Comparison of ENCODE assay signal across 9 mouse cellular contexts in genomic region chr2:84617637-84618515, GRCm38 (mm10). TPM values are rescaled to one million over a fixed set of nuclear protein-coding genes. Genes with fewer than 3 reads are reported as not detected.
A peak's percentile ranks its signal among the peaks of the same experiment; 100 is the strongest.
DNase-seq lines count a peak whose midpoint lies in the region; ATAC-seq and TF ChIP-seq lines count a peak whose summit lies in the region.
"Had no signal": no experiment of that assay in that cellular context is flagged by ENCODE, and none has a peak within 500 bp of the region (broad histone marks: within the 10 kb centered on the region; RNA-seq: fewer than 3 reads in every experiment).

No protein-coding gene starts in this region.

- H3K9ac ChIP-seq in heart, embryonic 13.5 days: no peak overlapping the region
- H3K9ac ChIP-seq in midbrain, postnatal 0 days (replicated peaks; ENCODE audit: low read length, poor library complexity, severe bottlenecking): no peak overlapping the region

- peaks cover 94% of the 10 kb centered on the region for H3K36me3 ChIP-seq in E14TG2a.4 (ENCODE audit: insufficient read depth, low read length)
- H3K36me3 ChIP-seq in heart, embryonic 13.5 days: peaks cover 90% of the 10 kb centered on the region
- peaks cover 48% of the 10 kb centered on the region for H3K36me3 ChIP-seq in midbrain, postnatal 0 days (ENCODE audit: insufficient read depth, low read length)

- ATAC-seq in cerebellum, adult (ENCODE audit: insufficient number of reproducible peaks, low FRiP score, low TSS enrichment): peak; percentile 77
- no peak for ATAC-seq in heart, embryonic 13.5 days (ENCODE audit: extremely low read depth, insufficient number of reproducible peaks, low FRiP score, low TSS enrichment)
- peak; percentile 86; the same call in 1 of the 2 replicates for ATAC-seq in midbrain, postnatal 0 days (ENCODE audit: low FRiP score)

- peaks cover 40% of the 10 kb centered on the region for H3K4me1 ChIP-seq in E14TG2a.4 (replicated peaks; ENCODE audit: low read depth, low read length)
- peaks cover 24% of the 10 kb centered on the region for H3K4me1 ChIP-seq in heart, embryonic 13.5 days
- no peaks in the 10 kb centered on the region for H3K4me1 ChIP-seq in midbrain, postnatal 0 days (ENCODE audit: insufficient read depth, low read length)

- H3K27ac ChIP-seq in heart, embryonic 13.5 days (replicated peaks): peak overlapping the region; percentile 86; the same call in 1 of the 2 replicates
- H3K27ac ChIP-seq in midbrain, postnatal 0 days (ENCODE audit: low read depth, low read length): no peak overlapping the region

- no peak overlapping the region for H3K4me3 ChIP-seq in E14TG2a.4 (replicated peaks; ENCODE audit: low read length)
- H3K4me3 ChIP-seq in heart, embryonic 13.5 days: no peak overlapping the region
- H3K4me3 ChIP-seq in midbrain, postnatal 0 days (ENCODE audit: low read depth, low read length): no peak overlapping the region

- WGBS in heart, embryonic 13.5 days: 60% methylated on average over 3 of the region's 3 CpGs
- 76% methylated on average over 3 of the region's 3 CpGs for WGBS in midbrain, postnatal 0 days

- no peaks in the 10 kb centered on the region for H3K9me3 ChIP-seq in E14TG2a.4 (ENCODE audit: low read length)
- no peaks in the 10 kb centered on the region for H3K9me3 ChIP-seq in heart, embryonic 13.5 days
- H3K9me3 ChIP-seq in midbrain, postnatal 0 days (ENCODE audit: low read length): no peaks in the 10 kb centered on the region

- H3K27me3 ChIP-seq in E14TG2a.4 (ENCODE audit: insufficient read depth, low read length): no peaks in the 10 kb centered on the region
- H3K27me3 ChIP-seq in heart, embryonic 13.5 days (replicated peaks): no peaks in the 10 kb centered on the region
- no peaks in the 10 kb centered on the region for H3K27me3 ChIP-seq in midbrain, postnatal 0 days (ENCODE audit: insufficient read depth, low read length)

- no peak for DNase-seq in cerebellum, adult 11-12 months
- DNase-seq in cerebellum, adult 9-11 months: peak; percentile 50
- DNase-seq in layer of hippocampus, postnatal 10 days (ENCODE audit: low spot score in 2 of 2): peak; percentile 32 to 51
- peak; percentile 72 for DNase-seq in midbrain, postnatal 0 days (ENCODE audit: low spot score)
- DNase-seq in ovary, postnatal 14 days (ENCODE audit: low spot score): no peak

- peak; percentile 61 for TF ChIP-seq CTCF in E14TG2a.4 (conservative IDR thresholded peaks at IDR 0.05; ENCODE audit: low read length)
- TF ChIP-seq CTCF in midbrain, postnatal 0 days (IDR thresholded peaks at IDR 0.05): peak; percentile 81

- H3K4me2 ChIP-seq in heart, embryonic 13.5 days: no peak overlapping the region
- H3K4me2 ChIP-seq in midbrain, postnatal 0 days (ENCODE audit: low read depth, low read length, poor library complexity, severe bottlenecking): no peak overlapping the region

RNA-seq across cellular contexts. Expression of gene Ctnnd1, which starts 32.7 kb away (rescaled TPM):
- 60.6 and 63.6 TPM in 2 replicates for polyA plus RNA-seq in heart, embryonic 13.5 days (2015; fragmentation: Nextera tagmentation; extraction: Ambion mirVana)
- total RNA-seq in layer of hippocampus, postnatal 10 days (2021): 10 to 100 TPM; 62.2 to 63.7 TPM
- total RNA-seq in midbrain, postnatal 0 days (2014; rRNA removed): 81.1 and 82.9 TPM in 2 replicates
- polyA plus RNA-seq in midbrain, postnatal 0 days (2015; fragmentation: Nextera tagmentation; extraction: Ambion mirVana): 13.7 and 15.8 TPM in 2 replicates

RNA-seq across cellular contexts. Expression of gene Btbd18, which starts 41.0 kb away (rescaled TPM):
- 0.10 and 0.12 TPM in 2 replicates for polyA plus RNA-seq in heart, embryonic 13.5 days (2015; fragmentation: Nextera tagmentation; extraction: Ambion mirVana)
- total RNA-seq in layer of hippocampus, postnatal 10 days (2021): not detected
- total RNA-seq in midbrain, postnatal 0 days (2014; rRNA removed): not detected in 2 replicates
- polyA plus RNA-seq in midbrain, postnatal 0 days (2015; fragmentation: Nextera tagmentation; extraction: Ambion mirVana): 0.27 and 0.35 TPM in 2 replicates
- total RNA-seq: heart, postnatal 14 days had no signal

RNA-seq across cellular contexts. Expression of gene Selenoh, which starts 52.7 kb away (rescaled TPM):
- polyA plus RNA-seq in heart, embryonic 13.5 days (2015; fragmentation: Nextera tagmentation; extraction: Ambion mirVana): 272 and 285 TPM in 2 replicates
- 10 to 100 TPM; 58.8 to 67.6 TPM for total RNA-seq in layer of hippocampus, postnatal 10 days (2021)
- 180 and 269 TPM in 2 replicates for total RNA-seq in midbrain, postnatal 0 days (2014; rRNA removed)
- 210 and 211 TPM in 2 replicates for polyA plus RNA-seq in midbrain, postnatal 0 days (2015; fragmentation: Nextera tagmentation; extraction: Ambion mirVana)

RNA-seq across cellular contexts. Expression of gene Gm28635, which starts 60.0 kb away (rescaled TPM):
- not detected in 2 replicates for polyA plus RNA-seq in heart, embryonic 13.5 days (2015; fragmentation: Nextera tagmentation; extraction: Ambion mirVana)
- 1 to 10 TPM; 4.1 to 4.8 TPM for total RNA-seq in layer of hippocampus, postnatal 10 days (2021)
- total RNA-seq in midbrain, postnatal 0 days (2014; rRNA removed): not detected in 2 replicates
- not detected in 2 replicates for polyA plus RNA-seq in midbrain, postnatal 0 days (2015; fragmentation: Nextera tagmentation; extraction: Ambion mirVana)

Comparison
In these comparisons a context has a peak if more than half of its experiments do, and no peak if none do; other contexts are left out.
1. DNase-seq: peak in cerebellum, adult 9-11 months (single experiment), layer of hippocampus, postnatal 10 days (2 of 2) and midbrain, postnatal 0 days (single experiment); none in cerebellum, adult 11-12 months (single experiment) and ovary, postnatal 14 days (single experiment).